Mouse (Mus musculus) adrenal gland, adult 18-20 months (tissue): ENCODE results near the gene Acer3. TPM values are rescaled to one million over a fixed set of nuclear protein-coding genes. Genes with fewer than 3 reads are reported as not detected.
"Not testable (repeated sequence)": the region's sequence is repeated elsewhere in the genome, so short reads cannot be mapped to it uniquely, and the experiment has no call there.

ENCODE experiments used
- DNase-seq, 2 experiments: peaks; one replicate each; pipeline ENCODE4 v3.0.0; 2021 to 2022; ENCODE audit warnings: low spot score in 2 of 2
- total RNA-seq, 2 experiments: library from RNA; stranded (reverse); gene quantifications; 1 replicate in 1 of 2; 2 replicates in 1 of 2; pipeline ENCODE4 v1.2.3; 2021

The Acer3 gene
- total RNA-seq, 2 experiments from 2014 or later, result 11.7 to 12.9 TPM

DNA sequence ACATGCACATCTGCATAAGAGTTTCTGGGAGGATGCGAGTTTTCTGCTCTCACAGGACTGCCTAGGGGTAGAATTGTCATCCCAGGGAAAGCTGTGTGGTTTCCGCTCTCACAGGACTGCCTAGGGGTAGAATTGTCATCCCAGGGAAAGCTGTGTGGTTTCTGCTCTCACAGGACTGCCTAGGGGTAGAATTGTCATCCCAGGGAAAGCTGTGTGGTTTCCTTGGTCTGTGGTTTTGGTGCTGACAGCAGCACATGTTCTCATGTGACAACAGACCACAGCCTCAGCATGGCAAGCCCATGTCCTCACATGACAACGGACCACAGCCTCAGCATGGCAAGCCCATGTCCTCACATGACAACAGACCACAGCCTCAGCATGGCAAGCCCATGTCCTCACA is 133.7 kb downstream of the Acer3 start:
- not testable (repeated sequence) for DNase-seq

DNA sequence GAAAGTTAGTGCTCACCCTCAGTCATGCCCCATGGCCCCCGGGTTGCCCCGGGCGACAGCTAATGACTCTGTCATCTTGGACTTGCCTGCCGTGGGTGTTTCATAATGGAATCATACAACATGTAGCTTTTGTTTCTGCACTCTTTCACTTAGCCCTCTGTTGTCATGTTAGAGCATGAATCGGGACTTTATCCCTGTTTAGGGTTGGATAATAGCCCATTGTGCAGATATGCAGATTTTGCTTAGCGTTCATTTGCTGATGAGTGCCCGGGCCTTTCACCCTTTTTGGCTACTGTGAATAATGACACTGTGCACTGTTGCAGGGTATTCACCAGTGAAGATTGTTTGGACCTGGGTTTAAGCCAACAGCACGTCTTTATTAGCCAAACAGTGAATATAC is 134.4 kb downstream of the Acer3 start:
- no peak for DNase-seq

- no peak for DNase-seq
Measured at GRCm38 (mm10) chr7:98185326-98185725, 135.7 kb downstream of the Acer3 start.

GRCm38 (mm10) chr7:98178560-98179231 is 142.3 kb downstream of the Acer3 start:
- DNase-seq, result no peak

- peak; percentile 39 to 60 for DNase-seq
Measured at GRCm38 (mm10) chr7:98177929-98178559, 143.0 kb downstream of the Acer3 start, which contains the start of gene Capn5. Capn5 (minus strand) TSS chr7:98178274.

DNA sequence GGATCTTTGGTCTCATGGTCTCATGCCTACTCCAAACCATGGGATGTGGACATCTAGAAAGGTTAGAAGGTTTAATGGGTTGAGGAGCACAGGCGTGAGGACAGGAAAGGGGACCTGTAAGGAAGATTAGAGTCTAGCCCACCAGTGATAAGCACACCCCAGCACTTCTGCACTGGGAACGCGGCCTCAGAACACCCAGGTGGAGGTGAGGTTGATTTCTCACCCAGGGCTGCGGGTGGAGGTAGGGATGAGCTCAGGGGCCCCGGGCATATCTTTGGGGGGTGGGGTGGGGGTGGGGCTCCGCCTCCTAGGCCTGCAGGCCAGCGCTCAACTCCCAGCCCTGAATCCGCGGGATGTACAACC is 143.5 kb downstream of the Acer3 start:
- DNase-seq, result no peak

- no peak for DNase-seq
Measured at GRCm38 (mm10) chr7:98177071-98177485, 143.9 kb downstream of the Acer3 start.

- no peak for DNase-seq
Measured at GRCm38 (mm10) chr7:98176322-98177070, 144.5 kb downstream of the Acer3 start.

DNA sequence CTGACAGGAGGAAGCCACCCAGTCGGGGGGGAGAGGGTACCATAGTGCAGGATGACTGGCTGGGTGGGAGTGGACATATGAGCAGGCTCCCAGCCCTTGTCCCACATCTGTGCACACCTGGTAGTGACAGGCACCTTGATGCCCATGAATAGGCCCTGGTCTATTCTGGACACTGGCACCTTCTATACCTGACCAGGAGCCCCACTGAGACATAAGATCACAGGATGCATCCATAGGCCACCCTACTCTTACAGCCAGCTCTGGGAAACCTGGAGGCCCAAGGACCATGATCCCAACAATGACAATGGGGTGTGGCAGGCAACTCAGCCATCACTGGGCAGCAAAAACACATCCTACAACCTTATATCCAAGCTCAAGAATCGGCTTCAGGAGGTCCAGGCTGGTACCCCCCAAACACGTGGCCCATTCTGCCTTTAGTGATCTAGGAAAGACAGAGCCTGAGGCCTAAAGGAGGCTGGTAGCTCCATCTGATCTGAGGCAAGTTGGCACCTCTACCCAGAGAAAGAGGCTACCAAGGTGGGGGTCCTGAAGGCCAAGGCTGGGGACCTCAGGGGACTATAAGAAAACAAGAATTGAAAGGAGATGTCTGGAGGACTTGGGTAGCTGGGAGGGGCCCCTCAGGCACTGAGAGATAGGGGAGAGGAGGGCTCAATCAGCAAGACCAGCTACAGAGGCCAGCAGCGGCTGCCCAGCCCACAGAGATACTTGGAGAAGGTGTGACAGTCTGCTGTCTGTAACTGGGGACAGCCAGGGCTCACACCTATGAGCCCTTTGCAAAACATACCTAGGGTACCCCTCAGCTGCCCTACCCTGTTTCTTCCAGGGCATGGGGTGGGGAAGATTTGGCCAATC is 145.9 kb downstream of the Acer3 start:
- no peak for DNase-seq

DNA sequence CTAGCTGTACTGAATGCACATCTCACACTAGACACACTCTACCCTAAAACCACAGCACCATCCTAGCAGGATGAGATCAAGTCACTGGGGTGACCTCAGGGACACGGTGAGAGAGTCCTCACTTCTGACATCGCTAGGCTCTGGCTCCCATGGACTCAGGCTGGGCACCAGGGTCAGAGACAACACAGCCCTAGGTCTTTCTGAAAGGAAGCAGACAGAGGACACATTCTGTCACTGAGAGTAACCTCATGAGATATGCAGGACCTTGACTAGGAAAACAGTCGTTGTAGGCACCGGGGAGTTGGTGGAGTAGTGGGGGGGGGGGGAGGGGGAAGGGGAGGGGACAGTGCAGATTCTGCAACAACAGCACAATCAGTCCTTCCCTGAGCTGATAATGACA is 147.6 kb downstream of the Acer3 start:
- DNase-seq, result no peak

GRCm38 (mm10) chr7:98172661-98173060 is 148.3 kb downstream of the Acer3 start:
- DNase-seq, result no peak

- DNase-seq, result no peak
Measured at GRCm38 (mm10) chr7:98171141-98172073, 149.6 kb downstream of the Acer3 start.

DNA sequence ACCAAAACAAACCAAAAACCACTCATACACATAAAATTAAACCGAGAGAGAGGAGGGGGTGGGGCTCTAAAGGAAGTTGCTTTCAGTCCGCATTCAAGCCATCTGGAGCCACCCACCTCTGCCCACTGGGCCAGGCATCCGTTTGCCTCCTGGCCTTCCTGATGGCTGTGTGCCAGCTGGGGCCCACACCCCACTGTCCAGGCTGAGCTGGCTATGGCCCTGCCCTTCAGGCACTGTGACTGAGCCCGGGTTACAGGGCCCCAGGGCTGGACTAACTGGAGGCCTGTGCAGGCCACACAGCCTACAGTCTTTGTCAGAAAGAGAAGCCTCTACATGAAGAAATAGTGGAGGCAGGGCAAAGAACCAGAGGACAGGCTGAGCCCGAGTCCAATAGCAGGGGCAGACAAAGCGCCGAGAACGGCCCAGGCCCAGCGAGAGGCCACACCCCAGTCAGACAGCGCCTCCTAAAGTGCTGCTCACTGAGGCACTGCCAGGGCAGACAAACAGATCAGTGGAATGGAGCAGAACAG is 155.9 kb downstream of the Acer3 start:
- no peak for DNase-seq

DNA sequence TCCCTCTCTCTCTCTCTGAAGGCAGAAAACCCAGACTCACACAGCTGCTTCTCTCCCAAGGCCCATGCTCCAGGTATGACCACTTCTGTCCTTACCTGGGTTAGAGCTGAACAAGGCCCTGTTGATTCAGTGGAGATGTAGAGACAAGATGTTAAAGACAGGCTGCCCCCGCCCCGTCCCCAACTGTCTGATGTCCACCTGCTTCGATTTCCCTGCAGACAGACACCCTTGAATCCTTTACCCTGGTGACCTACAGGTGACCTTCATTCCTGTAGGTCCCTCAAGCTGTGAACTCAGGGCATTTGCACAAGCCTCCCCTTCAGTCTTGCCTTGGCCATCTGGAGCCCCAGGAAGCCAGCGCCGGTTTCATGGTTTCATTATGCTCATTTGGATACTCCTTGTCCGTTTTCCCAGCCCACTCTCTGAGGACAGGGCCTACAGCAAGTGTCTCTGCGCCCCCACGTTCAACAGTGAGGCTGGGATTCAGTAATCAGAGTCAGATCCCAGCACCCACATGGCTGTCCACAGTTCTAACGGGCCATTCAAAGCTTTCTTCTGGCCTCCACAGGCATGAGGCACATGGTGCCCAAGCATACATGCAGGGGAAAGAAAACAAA is 156.5 kb downstream of the Acer3 start:
- peak in 1 of 2 experiments; percentile 13 for DNase-seq

DNA sequence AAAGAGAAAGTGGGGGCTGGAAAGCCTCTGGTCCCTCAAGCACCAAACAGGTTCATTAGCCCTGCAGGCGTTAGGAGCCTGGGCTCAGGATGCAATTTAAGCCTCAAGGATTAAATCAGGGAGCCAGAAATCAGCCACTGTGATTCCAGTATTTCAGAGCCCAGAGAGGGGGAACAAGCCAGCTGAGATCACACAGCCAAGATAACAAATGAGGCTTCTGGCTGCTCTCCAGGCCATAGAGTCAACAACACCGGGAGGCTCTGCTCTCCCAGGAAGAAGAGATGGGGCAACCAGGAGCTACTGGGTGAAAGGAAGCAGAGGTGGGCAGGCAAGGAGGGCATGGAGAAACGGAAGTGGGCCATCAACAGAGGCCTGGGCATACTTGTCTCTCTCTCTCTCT is 157.3 kb downstream of the Acer3 start:
- DNase-seq, result peak in 1 of 2 experiments; percentile 18

GRCm38 (mm10) chr7:98162239-98162638 is 158.8 kb downstream of the Acer3 start:
- no peak for DNase-seq

DNA sequence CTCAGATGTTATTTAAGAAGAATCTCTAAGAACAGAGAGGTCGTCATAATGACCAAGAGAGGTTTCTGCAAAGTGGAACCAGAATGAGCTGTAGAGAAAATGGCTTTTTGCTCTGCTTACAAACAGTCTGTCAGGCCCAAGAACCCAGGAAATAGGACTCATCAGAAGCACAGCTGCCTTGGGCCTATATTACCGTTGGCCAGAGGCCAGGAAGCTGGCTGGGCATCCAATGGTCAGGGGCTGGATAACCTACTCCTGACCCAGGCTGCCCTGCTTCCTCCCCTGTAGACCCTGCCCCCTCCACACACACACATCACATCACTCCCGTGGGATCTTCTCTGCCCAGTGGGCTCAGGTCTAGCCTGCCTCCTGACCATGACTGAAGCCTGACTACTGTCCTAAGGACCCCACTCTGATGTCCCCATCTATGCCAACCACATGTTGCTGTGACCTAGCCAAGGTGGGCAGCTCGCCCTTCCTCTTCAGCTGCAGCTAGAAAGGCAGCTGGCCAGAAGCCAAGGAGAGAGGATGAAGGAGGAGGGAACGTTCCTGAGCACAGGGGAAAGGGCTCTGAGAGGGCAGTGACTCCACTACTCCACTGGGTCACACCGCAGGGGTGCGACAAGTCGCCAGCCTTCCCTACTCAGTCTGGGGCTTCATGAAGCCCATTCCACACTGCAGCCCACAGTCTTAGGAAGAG is 160.8 kb downstream of the Acer3 start:
- no peak for DNase-seq

GRCm38 (mm10) chr7:98158481-98158880 is 162.5 kb downstream of the Acer3 start:
- DNase-seq, result no peak
